ENCODE assay signal across 8 mouse cellular contexts in genomic region chr7:97578361-97579066, GRCm38 (mm10). TPM values are rescaled to one million over a fixed set of nuclear protein-coding genes. Genes with fewer than 3 reads are reported as not detected.
A peak's percentile ranks its signal among the peaks of the same experiment; 100 is the strongest.
DNase-seq lines count a peak whose midpoint lies in the region; ATAC-seq and TF ChIP-seq lines count a peak whose summit lies in the region.

No protein-coding gene starts in this region.

- ATAC-seq in intestine, postnatal 0 days, result no peak
- ATAC-seq in midbrain, embryonic 11.5 days (ENCODE audit: low FRiP score), result no peak
- no peak for ATAC-seq in stomach, postnatal 0 days (ENCODE audit: low FRiP score, low TSS enrichment)

- peaks cover 12% of the 10 kb centered on the region for H3K36me3 ChIP-seq in intestine, postnatal 0 days (ENCODE audit: control insufficient read depth, insufficient read depth)
- no peaks in the 10 kb centered on the region for H3K36me3 ChIP-seq in midbrain, embryonic 11.5 days (ENCODE audit: control insufficient read depth, insufficient read depth, low read length)
- H3K36me3 ChIP-seq in stomach, postnatal 0 days (ENCODE audit: control insufficient read depth, insufficient read depth, low read length), result no peaks in the 10 kb centered on the region

- intact Hi-C loops in left cerebral cortex, postnatal 36 days (cut with DNase I), result loop anchor here (1.0 to 5.0 kb wide), 3 partner anchors 98 to 153 kb away; partner anchors contain the start of genes Clns1a and Ints4

- no peak for TF ChIP-seq CTCF in intestine, postnatal 0 days (IDR thresholded peaks at IDR 0.05; ENCODE audit: low read depth)
- no peak for TF ChIP-seq CTCF in stomach, postnatal 0 days (IDR thresholded peaks at IDR 0.05; ENCODE audit: low read depth)

- no peak for TF ChIP-seq EP300 in stomach, postnatal 0 days (optimal IDR thresholded peaks at IDR 0.05)

- no peaks in the 10 kb centered on the region for H3K27me3 ChIP-seq in intestine, postnatal 0 days (replicated peaks; ENCODE audit: control insufficient read depth, insufficient read depth, low read length)
- no peaks in the 10 kb centered on the region for H3K27me3 ChIP-seq in midbrain, embryonic 11.5 days (ENCODE audit: control insufficient read depth, insufficient read depth, low read length)
- no peaks in the 10 kb centered on the region for H3K27me3 ChIP-seq in stomach, postnatal 0 days (ENCODE audit: control insufficient read depth, insufficient read depth, low read length)

- H3K4me1 ChIP-seq in intestine, postnatal 0 days (replicated peaks; ENCODE audit: control insufficient read depth, insufficient read depth, low read length), result 0 out of 2 replicates have a peak, but pooled peaks cover 5% of the 10 kb centered on the region
- H3K4me1 ChIP-seq in midbrain, embryonic 11.5 days (ENCODE audit: control insufficient read depth, insufficient read depth, low read length), result peaks cover 7% of the 10 kb centered on the region; the same call in 1 of the 2 replicates
- H3K4me1 ChIP-seq in stomach, postnatal 0 days (replicated peaks; ENCODE audit: control insufficient read depth, insufficient read depth), result no peaks in the 10 kb centered on the region

- H3K9ac ChIP-seq in intestine, postnatal 0 days (ENCODE audit: low read depth, low read length), result peak overlapping the region; percentile 79
- H3K9ac ChIP-seq in midbrain, embryonic 11.5 days (ENCODE audit: low read length), result peak overlapping the region; percentile 53
- peak overlapping the region; percentile 67 for H3K9ac ChIP-seq in stomach, postnatal 0 days (ENCODE audit: low read length)

- peak; percentile 53 to 78 for DNase-seq in adrenal gland, adult (ENCODE audit: inconsistent age in 2 of 2, low spot score in 1 of 2)
- DNase-seq in adrenal gland, adult 8-10 months, result no peak
- DNase-seq in cerebellum, postnatal 25 days, result peak; percentile 14 to 55
- peak; percentile 71 for DNase-seq in gastrocnemius, postnatal 25 days
- peak; percentile 24 to 39 for DNase-seq in left cerebral cortex, postnatal 36 days (ENCODE audit: low spot score in 2 of 2)
- DNase-seq in midbrain, embryonic 11.5 days (ENCODE audit: low spot score, missing footprints), result peak; percentile 93
- DNase-seq in stomach, postnatal 0 days (ENCODE audit: low spot score), result peak; percentile 44

- WGBS in intestine, postnatal 0 days, result 23% methylated on average over 8 of the region's 8 CpGs
- 35% methylated on average over 8 of the region's 8 CpGs for WGBS in midbrain, embryonic 11.5 days
- WGBS in stomach, postnatal 0 days, result 25% methylated on average over 8 of the region's 8 CpGs

- peak overlapping the region; percentile 73 for H3K4me3 ChIP-seq in intestine, postnatal 0 days (ENCODE audit: low read depth, low read length)
- peak overlapping the region; percentile 89 for H3K4me3 ChIP-seq in midbrain, embryonic 11.5 days (ENCODE audit: low read depth, low read length)
- H3K4me3 ChIP-seq in stomach, postnatal 0 days (ENCODE audit: low read depth, low read length), result peak overlapping the region; percentile 100

- H3K4me2 ChIP-seq in intestine, postnatal 0 days (replicated peaks; ENCODE audit: low read depth), result peak overlapping the region; percentile 82
- peak overlapping the region; percentile 56 for H3K4me2 ChIP-seq in midbrain, embryonic 11.5 days
- peak overlapping the region; percentile 86 for H3K4me2 ChIP-seq in stomach, postnatal 0 days (replicated peaks; ENCODE audit: low read depth)

- H3K9me3 ChIP-seq in intestine, postnatal 0 days (ENCODE audit: control insufficient read depth), result no peaks in the 10 kb centered on the region
- no peaks in the 10 kb centered on the region for H3K9me3 ChIP-seq in midbrain, embryonic 11.5 days (ENCODE audit: control insufficient read depth, low read length)
- no peaks in the 10 kb centered on the region for H3K9me3 ChIP-seq in stomach, postnatal 0 days (ENCODE audit: control insufficient read depth, low read length)

- peak overlapping the region; percentile 95 for H3K27ac ChIP-seq in intestine, postnatal 0 days (ENCODE audit: low read depth, low read length)
- H3K27ac ChIP-seq in midbrain, embryonic 11.5 days (ENCODE audit: low read depth, low read length), result no peak overlapping the region
- peak overlapping the region; percentile 98 for H3K27ac ChIP-seq in stomach, postnatal 0 days (replicated peaks)

RNA-seq across cellular contexts. Expression of gene Aamdc, which starts 0.8 kb away (rescaled TPM):
- 10 to 100 TPM; 33.5 to 41.6 (median 35.7) TPM for total RNA-seq in adrenal gland, adult 8-10 months (2022)
- 100 to 1,000 TPM in 1 of 2 experiments, 10 to 100 TPM in 1; 97.6 to 118 TPM for total RNA-seq in gastrocnemius, postnatal 25 days (2021)
- 86.8 and 97.5 TPM in 2 replicates for polyA plus RNA-seq in intestine, postnatal 0 days (2015; fragmentation: Nextera tagmentation; extraction: Ambion mirVana)
- 10 to 100 TPM; 32.4 to 35.4 TPM for total RNA-seq in left cerebral cortex, postnatal 36 days (2021)
- 33.5 and 35.5 TPM in 2 replicates for polyA plus RNA-seq in midbrain, embryonic 11.5 days (2014; fragmentation: Nextera tagmentation; extraction: Ambion mirVana)
- polyA plus RNA-seq in stomach, postnatal 0 days (2015; fragmentation: Nextera tagmentation; extraction: Ambion mirVana), result 43.4 and 47.2 TPM in 2 replicates

RNA-seq across cellular contexts. Expression of gene Rsf1, which starts 1.2 kb away (rescaled TPM):
- 10 to 100 TPM; 23.9 to 37.7 (median 31.4) TPM for total RNA-seq in adrenal gland, adult 8-10 months (2022)
- 10 to 100 TPM; 10.6 to 10.9 TPM for total RNA-seq in gastrocnemius, postnatal 25 days (2021)
- 9.5 and 10.9 TPM in 2 replicates for polyA plus RNA-seq in intestine, postnatal 0 days (2015; fragmentation: Nextera tagmentation; extraction: Ambion mirVana)
- 10 to 100 TPM; 40.6 to 50.6 TPM for total RNA-seq in left cerebral cortex, postnatal 36 days (2021)
- polyA plus RNA-seq in midbrain, embryonic 11.5 days (2014; fragmentation: Nextera tagmentation; extraction: Ambion mirVana), result 25.5 and 27.4 TPM in 2 replicates
- polyA plus RNA-seq in stomach, postnatal 0 days (2015; fragmentation: Nextera tagmentation; extraction: Ambion mirVana), result 9.9 and 10.0 TPM in 2 replicates
